Mouse (Mus musculus) midbrain, embryonic 12.5 days (tissue): ENCODE measurements at regions not wholly inside any gene's neighbourhood (a gene's known extent, or its start where the extent isn't known, plus 50 kb on each side); places are given as distances from the start of the nearest gene placed in this dataset.

Source experiments
- ATAC-seq: fragments of 200-750 bp; cut with Nextera tagmentation; 2 replicates; pipeline ENCODE4 v1.8.0; 2017; ENCODE audit warnings: low read depth, moderate TSS enrichment, moderate library complexity; ENCODE audit not compliant: low FRiP score
- H3K27ac ChIP-seq: fragments of 300-500 bp; sonication (generic); replicated peaks from 2 replicates; pipeline ENCODE4 v1.5.1; 2016; ENCODE audit warnings: mild to moderate bottlenecking
- H3K27me3 ChIP-seq: fragments of 300-500 bp; sonication (generic); 2 replicates; pipeline ENCODE4 v1.6.1; 2016; ENCODE audit warnings: mild to moderate bottlenecking
- H3K36me3 ChIP-seq: fragments of 300-500 bp; sonication (generic); 2 replicates; pipeline ENCODE4 v1.6.1; 2016
- H3K4me1 ChIP-seq: fragments of 300-500 bp; sonication (generic); 2 replicates; pipeline ENCODE4 v1.6.1; 2016
- H3K4me2 ChIP-seq: fragments of 300-500 bp; sonication (generic); replicated peaks from 2 replicates; pipeline ENCODE4 v1.6.1; 2016; ENCODE audit warnings: mild to moderate bottlenecking, moderate library complexity
- H3K4me3 ChIP-seq: fragments of 300-500 bp; sonication (generic); 2 replicates; pipeline ENCODE4 v1.5.1; 2016; ENCODE audit warnings: mild to moderate bottlenecking
- H3K9ac ChIP-seq: fragments of 300-500 bp; sonication (generic); replicated peaks from 2 replicates; pipeline ENCODE4 v1.6.1; 2016; ENCODE audit warnings: mild to moderate bottlenecking, moderate library complexity
- H3K9me3 ChIP-seq: fragments of 300-500 bp; sonication (generic); 2 replicates; pipeline ENCODE4 v1.6.1; 2016; ENCODE audit warnings: mild to moderate bottlenecking
- WGBS: fragments of 180-500 bp; shearing (Covaris S2); methylation state at CpG from one replicate; pipeline ENCODE4 v1.1.7; 2016; 5-methylcytosine and 5-hydroxymethylcytosine counted together

DNA sequence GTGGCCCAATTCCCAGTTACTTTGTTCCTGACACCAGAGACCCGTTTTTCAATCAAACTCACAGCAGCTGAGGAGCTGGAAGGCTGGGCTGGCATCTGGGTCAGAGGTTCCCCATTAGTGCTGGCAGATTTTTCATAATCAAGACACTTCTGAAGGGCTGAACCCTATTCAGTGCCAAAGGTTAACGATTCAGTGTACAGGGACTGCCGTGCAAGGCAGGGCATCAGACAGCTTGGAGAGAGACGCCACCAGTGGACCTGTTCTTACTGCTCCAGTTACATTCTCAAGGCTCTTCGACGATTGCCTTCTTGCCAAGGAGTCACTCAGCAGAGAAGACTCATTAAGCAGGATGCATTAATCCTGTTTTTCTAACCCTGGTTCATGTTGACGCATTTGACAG, 285.5 kb upstream of the Apob start:
- H3K27ac ChIP-seq = no peak overlapping the region
- no peak overlapping the region for H3K9ac ChIP-seq
- H3K36me3 ChIP-seq = no peaks in the 10 kb centered on the region
- WGBS = 68% methylated on average over 7 of the region's 7 CpGs
- H3K4me3 ChIP-seq = no peak overlapping the region
- H3K4me2 ChIP-seq = no peak overlapping the region
- H3K27me3 ChIP-seq = 0 out of 2 replicates have a peak, but pooled peaks cover 1% of the 10 kb centered on the region
- no peaks in the 10 kb centered on the region for H3K9me3 ChIP-seq
- H3K4me1 ChIP-seq = no peaks in the 10 kb centered on the region
- ATAC-seq = peak; percentile 27; the same call in 1 of the 2 replicates

DNA sequence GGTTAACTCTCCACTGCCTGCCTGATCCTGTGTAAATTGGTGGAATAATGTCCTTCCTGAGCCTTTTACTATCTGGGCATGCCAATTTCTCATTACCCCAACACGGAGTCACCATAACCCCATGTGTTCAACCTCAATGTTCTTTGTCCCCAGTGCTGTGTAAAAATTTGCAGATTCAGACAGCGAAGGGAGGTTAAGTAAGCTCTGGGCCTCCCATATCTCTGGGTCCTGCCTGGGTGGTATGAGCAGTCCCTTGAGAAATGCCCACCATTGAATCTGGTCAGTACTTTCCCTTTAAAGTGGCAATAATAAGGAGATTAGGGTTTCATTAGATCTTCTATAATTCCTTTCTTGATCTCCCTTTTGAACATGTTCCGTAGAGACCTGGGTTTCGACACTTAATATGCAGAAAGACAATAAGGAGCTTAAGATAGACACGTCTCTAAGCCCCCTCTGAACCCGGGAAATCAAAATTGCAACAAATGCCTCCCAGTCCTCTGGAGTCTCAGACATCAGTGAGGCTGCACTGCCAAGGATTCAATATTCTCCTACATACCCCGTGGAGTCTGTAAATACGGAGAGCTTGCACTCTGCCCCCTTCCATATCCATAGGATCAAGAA, 279.0 kb upstream of the Apob start:
- Histone ChIP-seq H3K9ac (no peak overlapping the region), H3K4me2 (no peak overlapping the region), H3K9me3 (no peaks in the 10 kb centered on the region), H3K27ac (peak overlapping the region; percentile 35), H3K36me3 (no peaks in the 10 kb centered on the region), H3K4me3 (no peak overlapping the region), H3K27me3 (0 out of 2 replicates have a peak, but pooled peaks cover 4% of the 10 kb centered on the region), H3K4me1 (peaks cover 7% of the 10 kb centered on the region; the same call in 1 of the 2 replicates)
- ATAC-seq = peak; percentile 93
- WGBS = 16% methylated on average over 8 of the region's 8 CpGs

DNA sequence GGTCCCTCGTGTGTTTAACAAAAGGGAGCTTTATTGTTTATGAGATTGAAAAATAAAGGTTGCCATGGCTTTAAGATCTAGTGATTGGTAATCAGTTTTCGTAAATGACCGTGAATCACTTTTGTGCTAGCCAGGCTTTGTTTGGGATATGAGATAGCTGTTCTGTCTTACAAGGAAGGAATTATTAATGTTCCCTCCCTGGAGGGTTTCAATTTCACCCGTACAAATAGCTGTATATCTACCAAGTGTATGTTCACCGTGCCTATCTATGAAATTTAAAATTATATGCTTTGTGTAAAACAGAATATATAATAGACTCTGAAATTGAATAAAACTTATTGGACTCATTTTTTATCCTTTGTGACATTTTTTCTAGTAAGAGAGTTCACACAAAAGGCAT, 268.3 kb upstream of the Apob start:
- Histone ChIP-seq H3K4me1 (no peaks in the 10 kb centered on the region), H3K27me3 (peaks cover 5% of the 10 kb centered on the region; the same call in 1 of the 2 replicates), H3K4me2 (no peak overlapping the region), H3K9ac (no peak overlapping the region), H3K27ac (0 out of 2 replicates have a peak overlapping the region, but pooled peaks have one; percentile 7), H3K4me3 (no peak overlapping the region), H3K36me3 (no peaks in the 10 kb centered on the region), H3K9me3 (no peaks in the 10 kb centered on the region)
- 27% methylated on average over 5 of the region's 5 CpGs for WGBS
- ATAC-seq = peak; percentile 69; the same call in 1 of the 2 replicates

DNA sequence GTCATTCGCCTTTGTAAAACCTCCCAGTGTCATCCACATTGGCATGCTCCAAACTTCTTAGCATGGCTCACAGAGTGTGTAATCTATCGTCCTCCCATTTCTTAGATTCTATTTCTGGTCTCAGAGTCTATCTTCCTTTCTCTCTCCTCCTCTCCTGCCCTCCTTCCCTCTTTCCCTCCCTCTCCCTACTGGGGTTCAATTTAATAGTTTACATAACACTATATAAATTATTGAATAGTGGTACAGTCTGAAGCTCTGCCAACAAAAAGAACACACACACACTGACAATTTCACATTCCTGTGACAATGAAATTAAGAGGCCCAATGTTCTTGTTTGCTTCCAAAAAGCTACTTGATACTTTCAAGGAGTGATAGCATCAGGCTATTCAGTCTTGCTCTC, 267.6 kb upstream of the Apob start:
- H3K27ac ChIP-seq = no peak overlapping the region
- H3K9ac ChIP-seq = no peak overlapping the region
- H3K4me3 ChIP-seq = no peak overlapping the region
- 54% methylated on average over 2 of the region's 2 CpGs for WGBS
- no peak for ATAC-seq
- H3K4me2 ChIP-seq = no peak overlapping the region
- no peaks in the 10 kb centered on the region for H3K36me3 ChIP-seq
- H3K27me3 ChIP-seq = peaks cover 1% of the 10 kb centered on the region; the same call in 1 of the 2 replicates
- no peaks in the 10 kb centered on the region for H3K4me1 ChIP-seq
- no peaks in the 10 kb centered on the region for H3K9me3 ChIP-seq

DNA sequence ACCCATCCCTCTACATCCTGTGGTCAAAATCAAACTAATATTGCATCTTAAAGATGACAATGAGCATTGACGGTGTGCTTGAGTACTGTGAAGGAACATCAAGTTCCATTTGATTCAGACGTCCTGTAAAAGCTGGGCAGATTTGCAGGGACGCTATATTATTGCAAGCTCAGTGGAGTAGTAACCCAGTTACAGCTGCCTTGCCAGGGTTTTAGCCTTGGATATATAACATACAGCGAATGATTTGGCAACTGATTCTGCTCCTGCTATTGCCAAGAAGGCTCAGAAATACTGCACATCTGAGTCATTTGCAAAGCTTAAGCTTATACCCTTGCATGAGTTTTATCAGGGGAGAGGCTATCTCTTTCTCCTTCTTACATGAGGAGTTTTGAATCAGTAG, 262.4 kb upstream of the Apob start:
- Histone ChIP-seq H3K9me3 (no peaks in the 10 kb centered on the region), H3K27ac (no peak overlapping the region), H3K4me3 (no peak overlapping the region), H3K4me2 (no peak overlapping the region), H3K9ac (no peak overlapping the region), H3K4me1 (no peaks in the 10 kb centered on the region), H3K27me3 (no peaks in the 10 kb centered on the region), H3K36me3 (no peaks in the 10 kb centered on the region)
- 94% methylated on average over 4 of the region's 4 CpGs for WGBS
- ATAC-seq = no peak

DNA sequence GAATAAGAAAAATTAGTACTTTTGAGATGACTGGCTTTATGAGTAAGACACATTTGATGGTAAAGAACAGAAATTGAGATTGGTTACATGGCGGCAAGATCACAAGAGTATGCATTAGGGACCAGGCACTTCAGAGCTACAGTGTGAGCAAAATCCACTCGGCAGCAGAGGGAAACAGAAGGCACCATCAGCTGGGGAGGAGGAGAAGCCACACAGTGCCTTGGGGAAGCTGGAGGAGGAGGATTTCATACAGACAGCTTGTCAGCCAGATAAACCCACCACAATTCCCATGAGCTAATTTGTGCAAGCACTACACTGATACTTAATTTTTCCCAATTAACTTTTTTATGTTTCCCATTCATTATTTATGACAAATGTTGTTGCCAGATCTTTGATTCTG, 258.9 kb upstream of the Apob start:
- H3K27ac ChIP-seq = no peak overlapping the region
- ATAC-seq = no peak
- H3K4me3 ChIP-seq = no peak overlapping the region
- no peaks in the 10 kb centered on the region for H3K36me3 ChIP-seq
- WGBS = 89% methylated on average over 2 of the region's 2 CpGs
- no peaks in the 10 kb centered on the region for H3K4me1 ChIP-seq
- no peaks in the 10 kb centered on the region for H3K9me3 ChIP-seq
- no peaks in the 10 kb centered on the region for H3K27me3 ChIP-seq
- H3K9ac ChIP-seq = no peak overlapping the region
- no peak overlapping the region for H3K4me2 ChIP-seq

DNA sequence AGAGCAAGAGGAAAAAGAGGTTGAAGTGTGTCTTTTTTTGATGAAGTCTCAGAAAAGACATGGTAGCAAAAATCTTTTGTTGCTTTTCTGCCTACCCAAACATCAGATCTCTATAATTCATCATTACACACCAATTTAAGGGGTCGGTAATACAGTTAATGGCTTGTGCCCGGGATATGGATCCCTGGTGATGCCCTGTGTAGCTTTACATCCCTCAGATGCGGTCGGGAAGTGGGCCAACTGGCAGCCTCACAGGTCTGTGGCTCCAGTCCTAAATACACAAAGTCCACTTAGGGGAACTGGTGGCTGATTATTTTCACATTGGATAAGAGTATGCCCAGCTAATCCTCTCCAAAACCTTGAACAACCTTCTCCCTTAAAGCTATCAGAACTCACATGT, 258.4 kb upstream of the Apob start:
- Histone ChIP-seq H3K4me2 (no peak overlapping the region), H3K36me3 (no peaks in the 10 kb centered on the region), H3K9ac (no peak overlapping the region), H3K4me1 (no peaks in the 10 kb centered on the region), H3K9me3 (no peaks in the 10 kb centered on the region), H3K27ac (no peak overlapping the region), H3K27me3 (no peaks in the 10 kb centered on the region), H3K4me3 (no peak overlapping the region)
- WGBS = 92% methylated on average over 4 of the region's 4 CpGs
- ATAC-seq = no peak

DNA sequence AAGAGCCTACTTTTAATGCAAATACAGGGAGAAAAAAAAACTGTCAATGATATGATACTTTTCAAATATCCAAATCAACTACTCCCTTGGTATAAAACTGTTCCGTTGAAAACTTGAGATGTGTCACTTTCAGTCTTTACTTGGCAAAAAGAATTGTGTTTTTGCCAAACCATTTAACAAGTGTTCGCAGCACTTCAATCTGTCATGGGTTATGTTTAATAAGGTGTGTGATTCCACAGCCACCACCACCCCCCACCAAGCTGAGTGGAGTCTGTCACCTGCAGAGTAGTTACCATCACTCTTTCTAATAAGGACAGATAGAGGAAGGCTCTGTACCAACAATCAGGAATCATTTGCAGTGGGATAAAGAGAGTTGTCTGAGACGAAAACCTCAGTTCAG, 252.5 kb upstream of the Apob start:
- H3K9ac ChIP-seq = no peak overlapping the region
- ATAC-seq = no peak
- no peak overlapping the region for H3K27ac ChIP-seq
- H3K4me2 ChIP-seq = no peak overlapping the region
- no peak overlapping the region for H3K4me3 ChIP-seq
- H3K27me3 ChIP-seq = no peaks in the 10 kb centered on the region
- WGBS = 84% methylated on average over 3 of the region's 3 CpGs
- no peaks in the 10 kb centered on the region for H3K9me3 ChIP-seq
- H3K36me3 ChIP-seq = no peaks in the 10 kb centered on the region
- H3K4me1 ChIP-seq = no peaks in the 10 kb centered on the region

DNA sequence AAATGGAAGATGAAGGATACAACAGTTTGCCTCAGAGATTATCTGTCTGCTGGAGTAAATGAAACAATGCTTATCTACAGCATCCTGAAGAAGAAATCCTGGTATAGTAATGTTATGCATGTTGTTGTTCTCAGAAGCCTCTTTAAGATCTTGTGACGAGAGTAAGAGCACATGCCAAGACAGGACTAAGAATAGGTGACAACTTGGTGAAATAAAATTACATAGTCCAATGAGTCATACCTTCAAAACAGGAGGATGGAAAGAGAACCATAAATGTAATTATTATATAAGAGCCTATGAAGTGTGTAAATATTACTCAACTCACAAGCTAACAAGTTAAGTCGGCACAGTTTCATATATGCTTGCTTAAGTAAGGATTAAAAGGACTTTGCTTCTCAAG, 239.4 kb upstream of the Apob start:
- no peak overlapping the region for H3K4me3 ChIP-seq
- no peak for ATAC-seq
- no peak overlapping the region for H3K4me2 ChIP-seq
- WGBS = 87% methylated on average over 2 of the region's 2 CpGs
- no peak overlapping the region for H3K27ac ChIP-seq
- no peaks in the 10 kb centered on the region for H3K36me3 ChIP-seq
- no peaks in the 10 kb centered on the region for H3K27me3 ChIP-seq
- no peaks in the 10 kb centered on the region for H3K4me1 ChIP-seq
- H3K9ac ChIP-seq = no peak overlapping the region
- H3K9me3 ChIP-seq = no peaks in the 10 kb centered on the region

DNA sequence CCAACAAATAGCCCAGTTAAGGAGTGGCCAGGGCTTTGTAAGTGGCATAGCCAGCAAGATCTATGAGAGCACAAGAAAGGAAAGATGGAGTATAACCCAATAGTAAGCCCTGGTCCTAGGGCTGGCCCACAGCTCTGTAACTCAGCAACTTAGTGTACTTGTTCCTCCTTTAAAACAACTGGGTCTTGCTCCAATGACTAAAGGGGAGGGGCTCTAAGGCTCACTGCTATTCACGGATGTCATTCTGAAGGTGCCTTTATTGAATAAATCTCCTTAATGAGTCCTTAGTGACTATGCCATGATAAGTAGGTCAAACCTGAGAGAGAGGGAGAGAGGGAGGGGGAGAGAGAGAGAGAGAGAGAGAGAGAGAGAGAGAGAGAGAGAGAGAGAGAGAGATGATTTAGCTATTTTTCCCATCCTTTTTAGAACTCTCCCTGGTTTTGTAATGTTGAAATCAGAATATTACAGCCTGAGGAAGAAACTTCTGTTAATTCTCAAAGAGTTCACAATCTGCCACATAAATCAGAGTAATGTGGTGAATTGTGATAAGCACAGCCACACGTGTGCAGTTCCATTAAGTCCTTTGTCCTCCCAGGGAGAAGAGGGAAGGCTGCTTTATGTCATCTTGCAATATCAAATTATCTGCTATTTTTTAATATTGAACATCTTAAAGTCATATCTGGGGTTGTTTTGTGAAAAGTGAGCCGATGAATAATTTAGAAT, 238.7 kb upstream of the Apob start:
- 53% methylated on average over 3 of the region's 3 CpGs for WGBS
- Histone ChIP-seq H3K9ac (no peak overlapping the region), H3K27ac (0 out of 2 replicates have a peak overlapping the region, but pooled peaks have one; percentile 26), H3K4me3 (no peak overlapping the region), H3K27me3 (no peaks in the 10 kb centered on the region), H3K9me3 (no peaks in the 10 kb centered on the region), H3K4me2 (no peak overlapping the region), H3K4me1 (no peaks in the 10 kb centered on the region), H3K36me3 (no peaks in the 10 kb centered on the region)
- ATAC-seq = peak; percentile 54; the same call in 1 of the 2 replicates

DNA sequence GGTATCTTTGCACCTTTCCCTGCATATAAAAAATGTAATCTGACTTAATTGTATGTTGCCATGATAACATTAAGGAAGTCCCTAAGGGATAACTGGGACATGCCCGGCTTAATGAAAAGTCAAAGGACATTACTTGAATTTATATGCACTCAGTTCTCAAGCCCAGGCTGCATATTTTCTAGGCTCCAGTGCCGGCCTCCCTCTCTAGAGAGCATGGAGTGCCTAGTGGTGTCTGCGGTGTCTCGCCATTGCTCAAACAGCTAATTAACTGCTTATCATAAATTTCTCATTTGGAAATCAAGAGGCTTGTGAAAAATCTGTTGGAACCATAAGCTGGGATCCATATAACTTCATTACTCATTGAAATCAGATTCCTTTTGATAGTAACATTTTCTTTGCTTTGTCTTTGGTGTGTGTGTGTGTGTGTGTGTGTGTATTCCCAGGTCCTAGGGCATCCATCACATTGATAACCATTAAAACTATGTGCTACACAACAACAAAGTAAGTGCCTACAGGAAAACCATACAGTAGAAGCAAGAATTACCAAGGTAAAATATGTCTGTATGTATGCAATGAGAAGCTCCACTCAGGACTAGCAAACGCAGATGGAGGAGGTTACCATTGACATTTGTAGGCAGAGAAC, 238.0 kb upstream of the Apob start:
- ATAC-seq = peak; percentile 79
- H3K4me3 ChIP-seq = no peak overlapping the region
- WGBS = 70% methylated on average over 5 of the region's 5 CpGs
- no peak overlapping the region for H3K4me2 ChIP-seq
- no peak overlapping the region for H3K9ac ChIP-seq
- no peaks in the 10 kb centered on the region for H3K9me3 ChIP-seq
- no peaks in the 10 kb centered on the region for H3K36me3 ChIP-seq
- H3K27ac ChIP-seq = 0 out of 2 replicates have a peak overlapping the region, but pooled peaks have one; percentile 26
- H3K27me3 ChIP-seq = no peaks in the 10 kb centered on the region
- no peaks in the 10 kb centered on the region for H3K4me1 ChIP-seq

DNA sequence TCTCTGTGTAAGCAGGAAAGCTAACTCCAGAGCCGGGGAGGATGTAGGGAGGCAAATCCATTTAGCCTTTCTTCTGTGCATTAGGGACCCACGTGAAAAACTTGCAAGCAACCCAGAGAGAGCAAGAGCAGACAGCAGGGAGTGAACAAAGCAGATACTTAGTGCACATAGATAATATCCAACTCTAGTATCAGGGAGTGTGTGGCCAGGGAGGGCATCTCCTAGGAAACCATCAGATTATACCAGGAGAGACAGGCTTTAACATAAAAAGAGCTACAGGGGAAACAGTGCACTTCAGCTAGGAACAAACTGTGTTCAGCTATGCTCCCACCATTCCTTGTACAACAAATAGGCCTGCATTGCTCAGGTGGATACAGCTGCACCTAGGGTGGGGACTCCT, 230.7 kb upstream of the Apob start:
- H3K4me3 ChIP-seq = no peak overlapping the region
- 7% methylated on average over 2 of the region's 2 CpGs for WGBS
- peaks cover 13% of the 10 kb centered on the region; the same call in 1 of the 2 replicates for H3K4me1 ChIP-seq
- no peaks in the 10 kb centered on the region for H3K27me3 ChIP-seq
- H3K27ac ChIP-seq = no peak overlapping the region
- no peaks in the 10 kb centered on the region for H3K9me3 ChIP-seq
- no peak overlapping the region for H3K9ac ChIP-seq
- ATAC-seq = no peak
- H3K36me3 ChIP-seq = no peaks in the 10 kb centered on the region
- no peak overlapping the region for H3K4me2 ChIP-seq
